Mouse (Mus musculus) T-cell, adult 2 months (primary cell): ENCODE results near the gene 0610010K14Rik.

Experiments used
- DNase-seq: peaks from one replicate; pipeline ENCODE4 v3.0.0; 2022; ENCODE audit warnings: low spot score

The 0610010K14Rik gene

GRCm38 (mm10) chr11:70234497-70234896, 3.2 kb downstream of the 0610010K14Rik start:
- no peak for DNase-seq

GRCm38 (mm10) chr11:70234037-70234436, 3.7 kb downstream of the 0610010K14Rik start:
- no peak for DNase-seq

GRCm38 (mm10) chr11:70233016-70233415, 4.7 kb downstream of the 0610010K14Rik start:
- DNase-seq = no peak

- DNase-seq = no peak
Observed at GRCm38 (mm10) chr11:70232546-70232945, 5.2 kb downstream of the 0610010K14Rik start.

- DNase-seq = peak; percentile 78
Observed at GRCm38 (mm10) chr11:70230239-70230727, 7.4 kb downstream of the 0610010K14Rik start.

- no peak for DNase-seq
Observed at GRCm38 (mm10) chr11:70229260-70230010, 8.3 kb downstream of the 0610010K14Rik start, which contains the start of gene Bcl6b. Gene Bcl6b, minus strand, starts transcription at chr11:70229798.

GRCm38 (mm10) chr11:70228828-70229227, 8.9 kb downstream of the 0610010K14Rik start:
- peak; percentile 87 for DNase-seq

GRCm38 (mm10) chr11:70227661-70228245, 10.0 kb downstream of the 0610010K14Rik start:
- DNase-seq = no peak

- DNase-seq = no peak
Observed at GRCm38 (mm10) chr11:70227126-70227525, 10.6 kb downstream of the 0610010K14Rik start.

- DNase-seq = no peak
Observed at GRCm38 (mm10) chr11:70226602-70226890, 11.2 kb downstream of the 0610010K14Rik start.

- DNase-seq = no peak
Observed at GRCm38 (mm10) chr11:70225798-70226601, 11.7 kb downstream of the 0610010K14Rik start.

- no peak for DNase-seq
Observed at GRCm38 (mm10) chr11:70223724-70224123, 14.0 kb downstream of the 0610010K14Rik start.

- no peak for DNase-seq
Observed at GRCm38 (mm10) chr11:70221603-70222500, 15.9 kb downstream of the 0610010K14Rik start.

- DNase-seq = peak; percentile 95
Observed at GRCm38 (mm10) chr11:70220731-70221602, 16.7 kb downstream of the 0610010K14Rik start, which contains the start of gene Slc16a13. Gene Slc16a13, minus strand, starts transcription at chr11:70221064.

- no peak for DNase-seq
Observed at GRCm38 (mm10) chr11:70220323-70220722, 17.4 kb downstream of the 0610010K14Rik start.

- DNase-seq = no peak
Observed at GRCm38 (mm10) chr11:70219873-70220272, 17.8 kb downstream of the 0610010K14Rik start.

- DNase-seq = no peak
Observed at GRCm38 (mm10) chr11:70218741-70219470, 18.8 kb downstream of the 0610010K14Rik start.

GRCm38 (mm10) chr11:70218039-70218438, 19.7 kb downstream of the 0610010K14Rik start:
- no peak for DNase-seq

GRCm38 (mm10) chr11:70216103-70216502, 21.6 kb downstream of the 0610010K14Rik start:
- no peak for DNase-seq

GRCm38 (mm10) chr11:70215301-70215700, 22.4 kb downstream of the 0610010K14Rik start:
- DNase-seq = no peak
